Mouse (Mus musculus) C2C12 (cell line): ENCODE results near the gene A530016L24Rik.

ENCODE experiments used
- CTCF ChIP-seq: IDR thresholded peaks from one replicate; pipeline ENCODE4 v1.5.1; 2011; ENCODE audit not compliant: control insufficient read depth, insufficient read depth, insufficient read length
- MAX ChIP-seq: IDR thresholded peaks from one replicate; pipeline ENCODE4 v1.6.1; 2011; ENCODE audit warnings: mild to moderate bottlenecking, control low read depth
- MYOD1 ChIP-seq: IDR thresholded peaks from one replicate; pipeline ENCODE4 v1.6.1; 2011; ENCODE audit warnings: low read depth; ENCODE audit not compliant: control insufficient read depth, insufficient read length
- USF1 ChIP-seq: IDR thresholded peaks from one replicate; pipeline ENCODE4 v1.6.1; 2011; ENCODE audit warnings: low read depth, mild to moderate bottlenecking, control low read depth, moderate library complexity

- TF ChIP-seq CTCF: no peak
- TF ChIP-seq MYOD1: no peak
- no peak for TF ChIP-seq USF1
- no peak for TF ChIP-seq MAX
Observed at GRCm38 (mm10) chr12:112537233-112537632, 48.0 kb downstream of the A530016L24Rik start.
